Comparison of ENCODE assay signal across 24 mouse cellular contexts in the genomic region with DNA sequence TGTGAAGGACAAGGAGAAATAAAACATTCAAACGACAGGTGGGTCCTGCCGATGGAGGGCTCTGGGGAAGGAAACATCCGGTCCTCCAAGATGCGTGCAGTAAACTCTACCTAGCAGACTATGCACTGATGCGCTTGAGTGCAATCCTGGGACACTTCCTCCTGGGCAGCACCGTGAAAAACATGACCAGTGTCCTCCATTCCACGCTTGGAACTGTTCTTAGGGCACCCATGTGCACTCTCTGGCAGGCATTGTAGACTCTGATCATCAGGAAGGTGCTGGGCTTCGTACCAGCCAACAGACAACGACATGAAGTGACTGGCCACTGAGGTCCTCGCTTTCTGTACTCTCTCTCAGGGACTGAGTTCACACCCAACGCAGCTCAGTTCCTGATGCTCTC. TPM values are rescaled to one million over a fixed set of nuclear protein-coding genes. Genes with fewer than 3 reads are reported as not detected.
DNase-seq lines count a peak whose midpoint lies in the region; ATAC-seq lines count a peak whose summit lies in the region.
"Had no signal": no experiment of that assay in that cellular context is flagged by ENCODE, and none has a peak within 500 bp of the region (broad histone marks: within the 10 kb centered on the region; RNA-seq: fewer than 3 reads in every experiment).

No protein-coding gene starts in this region.

- WGBS in kidney, embryonic 15.5 days, result 86% methylated on average over 11 of the region's 11 CpGs

- no peaks in the 10 kb centered on the region for H3K9me3 ChIP-seq in kidney, embryonic 15.5 days (replicated peaks)
- H3K9me3 ChIP-seq: embryonic facial prominence, embryonic 10.5 days; embryonic facial prominence, embryonic 12.5 days; forebrain, embryonic 13.5 days; forebrain, embryonic 15.5 days; G1E had no signal

- H3K27me3 ChIP-seq in kidney, embryonic 15.5 days, result no peaks in the 10 kb centered on the region
- H3K27me3 ChIP-seq: CH12.LX; embryonic facial prominence, embryonic 12.5 days; forebrain, embryonic 15.5 days; Patski had no signal

- H3K4me2 ChIP-seq in kidney, embryonic 15.5 days, result no peak overlapping the region
- H3K4me2 ChIP-seq: embryonic facial prominence, embryonic 12.5 days; forebrain, embryonic 13.5 days; forebrain, embryonic 15.5 days had no signal

- no peak overlapping the region for H3K9ac ChIP-seq in kidney, embryonic 15.5 days
- H3K9ac ChIP-seq: embryonic facial prominence, embryonic 12.5 days; forebrain, embryonic 13.5 days; forebrain, embryonic 15.5 days had no signal

- peaks cover 44% of the 10 kb centered on the region for H3K4me1 ChIP-seq in kidney, embryonic 15.5 days

- no peak for ATAC-seq in kidney, embryonic 15.5 days (replicated peaks; ENCODE audit: low FRiP score)
- ATAC-seq: activated CD4-positive, CD25-positive, alpha-beta regulatory T cell, adult 4 months; CD4-positive, CD25-positive, alpha-beta regulatory T cell, adult 4 months; forebrain, embryonic 13.5 days; forebrain, embryonic 15.5 days; Patski had no signal

- no peak overlapping the region for H3K4me3 ChIP-seq in kidney, embryonic 15.5 days (replicated peaks)
- H3K4me3 ChIP-seq: embryonic facial prominence, embryonic 10.5 days; embryonic facial prominence, embryonic 12.5 days; forebrain, embryonic 13.5 days; forebrain, embryonic 15.5 days had no signal

- H3K36me3 ChIP-seq in kidney, embryonic 15.5 days, result no peaks in the 10 kb centered on the region

- no peak overlapping the region for H3K27ac ChIP-seq in kidney, embryonic 15.5 days
- H3K27ac ChIP-seq: embryonic facial prominence, embryonic 10.5 days; embryonic facial prominence, embryonic 12.5 days; forebrain, embryonic 13.5 days; forebrain, embryonic 15.5 days had no signal

- peak; percentile 19 for DNase-seq in kidney, adult 18-20 months
- no peak for DNase-seq in kidney, postnatal 14 days
- DNase-seq in kidney, adult 9 months, result peak; percentile 61
- DNase-seq in kidney, postnatal 10 days, result no peak
- peak; percentile 47 to 51 for DNase-seq in kidney, postnatal 36 days
- DNase-seq: adrenal gland, adult 8-10 months; adrenal gland, postnatal 14 days; adrenal gland, postnatal 36 days; B cell, adult 2 months; cerebellum, adult 11-12 months; cerebellum, adult 2 months; cerebellum, adult 9-10 months; cerebellum, postnatal 10 days; cerebellum, postnatal 25 days had no signal

RNA-seq across cellular contexts. Expression of a gene that starts 56.5 kb away (rescaled TPM):
- polyA plus RNA-seq in kidney, embryonic 15.5 days (2015; fragmentation: Nextera tagmentation; extraction: Ambion mirVana), result 2.2 and 2.4 TPM in 2 replicates

Comparison
In these comparisons a context has a peak if more than half of its experiments do, and no peak if none do; other contexts are left out.
1. DNase-seq: peak in kidney, adult 18-20 months (single experiment), kidney, adult 9 months (single experiment) and kidney, postnatal 36 days (2 of 2); none in kidney, postnatal 14 days (single experiment) and kidney, postnatal 10 days (single experiment).